Mouse (Mus musculus) kidney, postnatal 14 days (tissue): ENCODE measurements around the gene Wnt3.
"Not testable (repeated sequence)": the region's sequence is repeated elsewhere in the genome, so short reads cannot be mapped to it uniquely, and the experiment has no call there.

Experiments used
- DNase-seq: peaks from one replicate; pipeline ENCODE4 v3.0.0; 2022; ENCODE audit warnings: mixed read lengths

Wnt3 gene

GRCm38 (mm10) chr11:103773387-103774227 lies at the start of gene Wnt3:
TSS of gene Wnt3 (plus strand) at chr11:103774150.
- DNase-seq = no peak

DNA sequence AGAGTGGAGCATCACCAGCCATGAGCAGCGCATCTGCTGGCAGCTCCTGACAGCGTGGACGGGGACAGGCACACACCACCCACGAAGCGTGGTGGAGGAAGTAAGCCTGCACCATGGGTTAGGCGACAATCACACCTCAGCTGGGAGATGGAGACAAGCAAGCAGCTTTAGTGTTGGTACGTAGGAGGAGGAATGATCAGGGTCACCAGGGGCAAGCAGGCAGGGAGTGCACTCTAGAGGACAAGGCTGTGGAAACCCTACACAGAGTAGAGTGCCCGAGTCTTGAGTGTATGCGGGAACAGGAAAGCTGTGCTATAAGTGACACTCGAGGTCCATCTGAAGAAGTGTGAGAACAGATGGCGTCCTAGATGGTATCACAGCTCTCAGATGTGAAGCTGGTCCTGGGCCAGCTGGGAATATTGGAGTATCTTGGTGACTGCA lies 49.6 kb upstream of the Wnt3 start:
- DNase-seq = no peak

- peak; percentile 22 for DNase-seq
Measured at GRCm38 (mm10) chr11:103729282-103729985, 44.5 kb upstream of the Wnt3 start.

GRCm38 (mm10) chr11:103731594-103731993 lies 42.4 kb upstream of the Wnt3 start:
- no peak for DNase-seq

- DNase-seq = peak; percentile 35
Measured at GRCm38 (mm10) chr11:103732306-103732705, 41.6 kb upstream of the Wnt3 start.

- DNase-seq = no peak
Measured at GRCm38 (mm10) chr11:103733069-103733468, 40.9 kb upstream of the Wnt3 start.

DNA sequence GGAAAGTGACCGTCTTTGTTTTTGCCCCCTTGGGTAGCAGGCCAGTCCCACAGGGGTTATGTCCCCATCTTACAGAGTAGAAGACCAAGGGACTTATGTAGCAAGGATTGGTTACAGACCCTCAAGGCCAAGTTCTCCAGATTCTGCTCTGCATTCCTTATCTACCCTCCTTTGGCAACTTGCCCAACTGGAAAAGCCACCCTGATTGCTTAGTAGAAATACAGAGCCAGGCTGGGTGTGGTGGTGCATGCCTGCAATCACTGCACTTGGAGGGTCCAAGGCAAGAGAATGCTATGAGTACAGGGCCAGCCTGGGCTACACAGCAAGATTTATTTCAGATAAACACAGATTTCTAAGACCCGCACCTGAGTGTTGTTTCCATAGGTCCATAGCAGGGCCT lies 40.0 kb upstream of the Wnt3 start:
- DNase-seq = peak; percentile 30

DNA sequence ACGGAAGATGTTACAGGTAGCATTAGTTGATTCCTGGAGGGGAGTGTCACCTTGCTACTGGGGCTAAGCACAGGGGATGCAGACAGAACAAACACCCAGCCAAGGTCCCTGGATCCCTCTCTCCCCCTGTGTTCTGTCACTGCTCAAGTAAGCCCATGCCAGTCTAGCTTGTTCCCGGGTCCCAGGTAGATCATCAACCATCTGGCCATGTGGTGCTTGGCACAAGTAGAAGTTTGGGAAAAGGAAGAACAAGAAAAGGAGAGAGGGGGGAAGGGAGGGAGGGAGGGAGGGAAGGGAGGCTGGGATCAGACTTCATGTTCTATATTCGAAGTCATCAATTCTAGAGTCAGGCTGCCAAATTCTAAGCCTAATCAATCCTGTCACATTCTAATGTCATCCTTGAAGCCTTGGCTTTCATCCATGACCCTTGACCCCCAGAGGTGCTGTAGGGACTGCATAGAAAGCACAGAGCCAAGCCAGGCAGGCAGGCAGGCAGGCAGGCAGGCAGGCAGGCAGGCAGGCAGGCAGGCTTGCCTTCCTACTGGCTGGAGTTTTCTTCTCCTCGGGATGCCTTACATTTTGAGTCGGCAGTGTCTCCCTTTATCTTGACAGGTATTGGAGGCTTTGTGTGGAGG lies 39.4 kb upstream of the Wnt3 start:
- DNase-seq = peak; percentile 66

- peak; percentile 88 for DNase-seq
Measured at GRCm38 (mm10) chr11:103735046-103735781, 38.7 kb upstream of the Wnt3 start.

GRCm38 (mm10) chr11:103749306-103750089 lies 24.5 kb upstream of the Wnt3 start, which contains the start of gene Wnt9b:
TSS of gene Wnt9b (minus strand) at chr11:103749821.
- peak; percentile 78 for DNase-seq

DNA sequence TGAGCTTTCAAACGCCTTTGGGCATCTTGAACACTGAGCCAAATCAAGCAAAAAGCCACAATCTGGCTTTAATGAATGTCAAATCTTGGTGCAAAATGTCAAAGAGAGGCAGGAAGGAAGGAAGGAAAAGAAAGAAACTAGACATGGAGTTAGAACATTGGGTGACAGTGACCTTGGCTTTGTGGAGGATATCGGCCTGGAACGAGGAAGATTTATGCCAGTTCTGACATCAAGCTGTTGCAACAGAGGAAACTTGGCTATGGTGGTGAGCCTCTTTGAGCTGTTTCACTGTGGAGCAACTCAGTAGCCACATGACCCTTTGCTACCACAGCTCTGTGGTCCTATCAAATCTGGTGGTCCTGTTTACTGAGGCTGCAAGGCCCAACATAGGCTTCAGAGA lies 23.3 kb upstream of the Wnt3 start:
- DNase-seq = peak; percentile 62

- DNase-seq = no peak
Measured at GRCm38 (mm10) chr11:103758054-103758453, 15.9 kb upstream of the Wnt3 start.

- peak; percentile 85 for DNase-seq
Measured at GRCm38 (mm10) chr11:103758706-103759105, 15.2 kb upstream of the Wnt3 start.

- DNase-seq = no peak
Measured at GRCm38 (mm10) chr11:103760101-103760500, 13.8 kb upstream of the Wnt3 start.

- not testable (repeated sequence) for DNase-seq
Measured at GRCm38 (mm10) chr11:103760891-103761290, 13.1 kb upstream of the Wnt3 start.

DNA sequence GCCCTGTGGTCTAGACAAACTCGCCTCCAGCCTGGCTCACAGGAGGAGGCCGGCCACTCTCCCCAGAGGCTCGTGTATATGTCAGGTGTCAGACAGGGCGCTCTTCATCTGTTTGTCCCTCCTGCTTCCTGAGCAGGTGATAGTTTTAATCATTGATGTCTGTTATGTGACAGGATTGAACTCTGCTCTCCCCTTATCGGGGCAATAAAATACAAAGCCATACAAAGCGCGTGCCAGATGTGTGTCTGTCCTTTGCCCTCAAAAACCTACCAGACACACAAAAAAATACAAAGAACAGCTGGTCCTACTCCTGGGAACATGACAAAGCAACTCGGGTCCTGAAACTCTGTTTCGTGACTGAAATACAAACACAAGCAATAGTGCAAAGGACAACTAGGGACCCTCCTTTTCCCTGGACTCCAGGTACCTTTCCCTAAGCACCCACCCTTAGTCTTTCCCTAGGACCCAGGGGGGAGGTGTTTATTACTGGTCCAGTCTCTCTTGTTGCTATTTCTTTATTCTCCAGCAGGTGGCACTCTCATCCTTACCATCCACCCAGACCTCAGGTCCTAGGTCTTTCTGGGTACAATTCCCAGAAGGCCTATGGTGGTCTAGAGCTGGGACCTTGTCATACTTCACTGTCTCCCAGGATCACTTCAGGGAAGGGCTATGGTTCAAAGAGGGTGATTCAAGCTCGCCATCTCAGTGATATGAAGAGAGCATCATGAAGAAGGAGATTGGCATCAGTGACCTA lies 10.4 kb upstream of the Wnt3 start:
- peak; percentile 67 for DNase-seq

DNA sequence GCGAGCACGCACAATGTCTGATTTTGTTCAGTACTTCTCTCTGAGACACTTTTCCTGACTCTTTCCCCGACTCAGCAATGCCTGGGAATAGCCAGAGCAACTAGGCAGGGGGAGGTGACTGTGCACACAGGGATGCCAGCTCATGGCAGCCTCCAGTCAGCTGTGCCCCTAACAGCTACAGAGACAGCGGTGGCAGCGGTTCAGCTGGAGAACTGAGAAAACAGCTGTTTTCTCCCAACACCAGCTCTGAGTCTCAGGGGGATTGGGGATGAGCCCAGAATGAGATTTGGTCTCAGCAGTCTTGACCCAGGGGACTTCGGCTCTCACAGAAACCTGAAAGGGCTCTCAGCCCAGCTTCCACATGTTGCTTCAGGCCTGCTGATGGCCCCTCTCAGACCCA lies 9.3 kb upstream of the Wnt3 start:
- DNase-seq = no peak

DNA sequence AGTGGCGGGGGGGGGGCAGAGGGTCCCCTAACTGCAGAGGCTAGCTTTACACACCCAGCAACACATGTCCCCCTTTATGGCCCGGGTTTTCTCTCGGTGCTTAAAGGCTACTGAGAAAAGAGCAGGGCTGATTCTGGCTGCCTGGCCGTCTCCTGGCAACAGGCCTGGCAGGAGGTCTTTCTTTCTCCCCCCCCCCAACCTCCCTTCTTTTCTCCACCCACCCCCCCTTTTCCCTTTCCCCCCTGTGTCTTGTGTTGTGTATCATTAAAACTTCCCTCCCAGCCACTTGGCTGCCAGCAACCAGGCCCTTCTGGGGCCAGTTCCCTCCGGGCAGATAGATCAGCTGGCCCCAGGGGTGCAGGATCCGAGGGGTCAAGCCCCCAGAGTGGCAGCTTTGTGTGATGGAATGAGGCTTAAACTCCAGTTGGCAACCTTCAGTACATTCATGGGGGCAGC lies 8.4 kb upstream of the Wnt3 start:
- DNase-seq = no peak

DNA sequence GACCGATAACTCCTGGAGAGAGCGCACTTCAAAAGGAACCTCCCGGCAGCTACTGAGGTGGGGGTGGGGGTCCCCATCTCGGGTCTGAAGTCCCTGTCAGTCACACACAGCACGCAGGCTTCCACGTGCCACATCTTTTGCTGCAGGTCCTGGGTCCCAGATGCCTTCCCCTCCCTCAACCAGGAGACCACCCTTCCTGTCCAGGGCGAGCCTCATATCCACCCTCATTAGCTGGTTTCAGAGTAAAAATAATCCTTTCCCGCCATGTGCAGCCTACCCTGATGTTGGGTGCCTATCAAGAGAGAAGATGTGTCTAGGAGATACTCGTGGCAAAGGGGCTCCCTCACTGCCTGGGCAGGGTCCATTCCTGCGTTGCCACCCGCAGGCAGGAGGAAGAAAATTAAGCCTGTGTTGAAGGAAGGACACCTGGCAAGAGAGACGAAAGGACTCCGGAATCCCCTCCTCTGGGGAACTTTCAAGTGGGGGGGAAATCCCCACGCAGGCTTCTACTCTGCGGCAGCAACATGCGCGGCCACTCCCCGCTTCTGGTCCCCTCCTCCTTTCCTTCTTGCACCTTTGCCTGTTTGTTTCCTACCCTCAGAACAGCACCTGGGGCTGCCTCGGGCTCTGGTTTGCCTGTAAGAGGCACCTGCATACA lies 2.7 kb upstream of the Wnt3 start:
- DNase-seq = no peak
